ENCODE assay signal across 18 mouse cellular contexts in genomic region chr4:153543900-153544648, GRCm38 (mm10).
DNase-seq lines count a peak whose midpoint lies in the region; ATAC-seq and TF ChIP-seq lines count a peak whose summit lies in the region.
"Had no signal": no experiment of that assay in that cellular context is flagged by ENCODE, and none has a peak within 500 bp of the region (broad histone marks: within the 10 kb centered on the region; RNA-seq: fewer than 3 reads in every experiment).

No protein-coding gene starts in this region.

- no peaks in the 10 kb centered on the region for H3K9me3 ChIP-seq in hindbrain, embryonic 14.5 days (ENCODE audit: control insufficient read depth, low read length)
- H3K9me3 ChIP-seq in hindbrain, embryonic 13.5 days, result no peaks in the 10 kb centered on the region
- no peaks in the 10 kb centered on the region for H3K9me3 ChIP-seq in midbrain, embryonic 10.5 days (replicated peaks)
- H3K9me3 ChIP-seq in midbrain, postnatal 0 days (ENCODE audit: low read length), result no peaks in the 10 kb centered on the region
- no peaks in the 10 kb centered on the region for H3K9me3 ChIP-seq in midbrain, embryonic 14.5 days (ENCODE audit: control insufficient read depth, low read length)
- H3K9me3 ChIP-seq in stomach, embryonic 15.5 days, result no peaks in the 10 kb centered on the region
- no peaks in the 10 kb centered on the region for H3K9me3 ChIP-seq in liver, embryonic 11.5 days (ENCODE audit: control insufficient read depth, low read length)
- H3K9me3 ChIP-seq: hindbrain, embryonic 15.5 days had no signal

- no peak overlapping the region for H3K9ac ChIP-seq in hindbrain, embryonic 14.5 days
- H3K9ac ChIP-seq in hindbrain, embryonic 13.5 days, result no peak overlapping the region
- H3K9ac ChIP-seq in midbrain, postnatal 0 days (replicated peaks; ENCODE audit: low read length, poor library complexity, severe bottlenecking), result no peak overlapping the region
- H3K9ac ChIP-seq in midbrain, embryonic 14.5 days (replicated peaks; ENCODE audit: low read length), result no peak overlapping the region
- H3K9ac ChIP-seq in stomach, embryonic 15.5 days, result no peak overlapping the region
- H3K9ac ChIP-seq in liver, embryonic 11.5 days (ENCODE audit: low read depth, low read length), result no peak overlapping the region
- H3K9ac ChIP-seq: hindbrain, embryonic 15.5 days; lung, embryonic 14.5 days had no signal

- no peak for DNase-seq in hindbrain, embryonic 14.5 days (ENCODE audit: low spot score)
- no peak for DNase-seq in midbrain, embryonic 10.5 days (ENCODE audit: low spot score)
- no peak for DNase-seq in midbrain, postnatal 0 days (ENCODE audit: low spot score)
- peak; percentile 38 for DNase-seq in midbrain, embryonic 14.5 days
- no peak for DNase-seq in cerebellum, adult 8-10 months
- no peak for DNase-seq in liver, embryonic 11.5 days (ENCODE audit: low spot score)
- DNase-seq: adrenal gland, postnatal 10 days; B cell, adult 2 months; cerebellum, adult 11-12 months; gastrocnemius, postnatal 36 days; layer of hippocampus, adult 9-11 months; liver; lung, embryonic 14.5 days; lung, postnatal 4 days; thymus, postnatal 14 days had no signal

- H3K4me3 ChIP-seq in hindbrain, embryonic 14.5 days (replicated peaks; ENCODE audit: low read length), result no peak overlapping the region
- H3K4me3 ChIP-seq in hindbrain, embryonic 13.5 days, result no peak overlapping the region
- H3K4me3 ChIP-seq in midbrain, embryonic 10.5 days, result no peak overlapping the region
- no peak overlapping the region for H3K4me3 ChIP-seq in midbrain, postnatal 0 days (ENCODE audit: low read depth, low read length)
- no peak overlapping the region for H3K4me3 ChIP-seq in midbrain, embryonic 14.5 days (replicated peaks; ENCODE audit: low read depth, low read length)
- no peak overlapping the region for H3K4me3 ChIP-seq in stomach, embryonic 15.5 days (replicated peaks)
- no peak overlapping the region for H3K4me3 ChIP-seq in liver, embryonic 11.5 days (ENCODE audit: low read depth, low read length)
- H3K4me3 ChIP-seq: hindbrain, embryonic 15.5 days had no signal

- WGBS in hindbrain, embryonic 14.5 days, result 41% methylated on average over 24 of the region's 24 CpGs
- 46% methylated on average over 24 of the region's 24 CpGs for WGBS in hindbrain, embryonic 13.5 days
- WGBS in midbrain, embryonic 10.5 days, result 63% methylated on average over 24 of the region's 24 CpGs
- 37% methylated on average over 24 of the region's 24 CpGs for WGBS in midbrain, postnatal 0 days
- 37% methylated on average over 24 of the region's 24 CpGs for WGBS in midbrain, embryonic 14.5 days
- 38% methylated on average over 24 of the region's 24 CpGs for WGBS in stomach, embryonic 15.5 days
- 53% methylated on average over 24 of the region's 24 CpGs for whole genome bisulfite sequencing in liver, embryonic 11.5 days

- no peaks in the 10 kb centered on the region for H3K36me3 ChIP-seq in hindbrain, embryonic 14.5 days (replicated peaks; ENCODE audit: control insufficient read depth, insufficient read depth)
- H3K36me3 ChIP-seq in hindbrain, embryonic 13.5 days, result no peaks in the 10 kb centered on the region
- H3K36me3 ChIP-seq in midbrain, embryonic 10.5 days, result no peaks in the 10 kb centered on the region
- no peaks in the 10 kb centered on the region for H3K36me3 ChIP-seq in midbrain, postnatal 0 days (ENCODE audit: insufficient read depth, low read length)
- H3K36me3 ChIP-seq in midbrain, embryonic 14.5 days (ENCODE audit: control insufficient read depth, insufficient read depth, low read length), result no peaks in the 10 kb centered on the region
- H3K36me3 ChIP-seq in stomach, embryonic 15.5 days, result no peaks in the 10 kb centered on the region
- H3K36me3 ChIP-seq in liver, embryonic 11.5 days (ENCODE audit: control insufficient read depth, insufficient read depth, low read length), result no peaks in the 10 kb centered on the region
- H3K36me3 ChIP-seq: hindbrain, embryonic 15.5 days had no signal

- peaks cover 28% of the 10 kb centered on the region; the same call in 1 of the 2 replicates for H3K4me1 ChIP-seq in hindbrain, embryonic 14.5 days (replicated peaks; ENCODE audit: control insufficient read depth, insufficient read depth, low read length)
- peaks cover 44% of the 10 kb centered on the region for H3K4me1 ChIP-seq in hindbrain, embryonic 13.5 days (replicated peaks)
- H3K4me1 ChIP-seq in midbrain, embryonic 10.5 days, result peaks cover 60% of the 10 kb centered on the region
- H3K4me1 ChIP-seq in midbrain, postnatal 0 days (ENCODE audit: insufficient read depth, low read length), result 0 out of 2 replicates have a peak, but pooled peaks cover 5% of the 10 kb centered on the region
- peaks cover 16% of the 10 kb centered on the region for H3K4me1 ChIP-seq in midbrain, embryonic 14.5 days (ENCODE audit: control insufficient read depth, insufficient read depth, low read length)
- H3K4me1 ChIP-seq in stomach, embryonic 15.5 days, result no peaks in the 10 kb centered on the region
- no peaks in the 10 kb centered on the region for H3K4me1 ChIP-seq in liver, embryonic 11.5 days (replicated peaks; ENCODE audit: control insufficient read depth, insufficient read depth, low read length)

- no peak for TF ChIP-seq CTCF in midbrain, postnatal 0 days (IDR thresholded peaks at IDR 0.05)

- no peak overlapping the region for H3K27ac ChIP-seq in hindbrain, embryonic 14.5 days
- no peak overlapping the region; the same call in 1 of the 2 replicates for H3K27ac ChIP-seq in hindbrain, embryonic 13.5 days
- H3K27ac ChIP-seq in midbrain, embryonic 10.5 days (replicated peaks), result peak overlapping the region; percentile 10; the same call in 1 of the 2 replicates
- no peak overlapping the region for H3K27ac ChIP-seq in midbrain, postnatal 0 days (ENCODE audit: low read depth, low read length)
- H3K27ac ChIP-seq in midbrain, embryonic 14.5 days (replicated peaks; ENCODE audit: low read depth, low read length), result no peak overlapping the region; the same call in 1 of the 2 replicates
- no peak overlapping the region; the same call in 1 of the 2 replicates for H3K27ac ChIP-seq in stomach, embryonic 15.5 days
- no peak overlapping the region for H3K27ac ChIP-seq in liver, embryonic 11.5 days (ENCODE audit: low read depth, low read length)
- H3K27ac ChIP-seq: hindbrain, embryonic 15.5 days had no signal

- 0 out of 2 replicates have a peak overlapping the region, but pooled peaks have one; percentile 20 for H3K4me2 ChIP-seq in hindbrain, embryonic 14.5 days (replicated peaks)
- no peak overlapping the region for H3K4me2 ChIP-seq in hindbrain, embryonic 13.5 days
- H3K4me2 ChIP-seq in midbrain, postnatal 0 days (ENCODE audit: low read depth, low read length, poor library complexity, severe bottlenecking), result no peak overlapping the region
- no peak overlapping the region for H3K4me2 ChIP-seq in midbrain, embryonic 14.5 days (ENCODE audit: low read length)
- H3K4me2 ChIP-seq in stomach, embryonic 15.5 days, result peak overlapping the region; percentile 12; the same call in 1 of the 2 replicates
- no peak overlapping the region for H3K4me2 ChIP-seq in liver, embryonic 11.5 days
- H3K4me2 ChIP-seq: hindbrain, embryonic 15.5 days; lung, embryonic 14.5 days had no signal

- H3K27me3 ChIP-seq in hindbrain, embryonic 14.5 days (ENCODE audit: control insufficient read depth, insufficient read depth, low read length), result no peaks in the 10 kb centered on the region
- H3K27me3 ChIP-seq in hindbrain, embryonic 13.5 days, result peaks cover 9% of the 10 kb centered on the region; the same call in 1 of the 2 replicates
- peaks cover 29% of the 10 kb centered on the region for H3K27me3 ChIP-seq in midbrain, embryonic 10.5 days (ENCODE audit: low read depth, poor library complexity, severe bottlenecking)
- no peaks in the 10 kb centered on the region for H3K27me3 ChIP-seq in midbrain, postnatal 0 days (ENCODE audit: insufficient read depth, low read length)
- no peaks in the 10 kb centered on the region for H3K27me3 ChIP-seq in midbrain, embryonic 14.5 days (ENCODE audit: control insufficient read depth, insufficient read depth, low read length)
- no peaks in the 10 kb centered on the region for H3K27me3 ChIP-seq in stomach, embryonic 15.5 days (replicated peaks)
- no peaks in the 10 kb centered on the region for H3K27me3 ChIP-seq in liver, embryonic 11.5 days (replicated peaks; ENCODE audit: control insufficient read depth, insufficient read depth, low read length)
- H3K27me3 ChIP-seq: hindbrain, embryonic 15.5 days had no signal

- ATAC-seq in hindbrain, embryonic 14.5 days (ENCODE audit: low FRiP score), result no peak
- ATAC-seq in hindbrain, embryonic 13.5 days (ENCODE audit: low FRiP score), result no peak
- no peak for ATAC-seq in midbrain, postnatal 0 days (ENCODE audit: low FRiP score)
- no peak for ATAC-seq in midbrain, embryonic 14.5 days (ENCODE audit: low FRiP score, low TSS enrichment)
- ATAC-seq in stomach, embryonic 15.5 days (ENCODE audit: insufficient read depth, low FRiP score, low read depth), result peak; percentile 79
- no peak for ATAC-seq in liver, embryonic 11.5 days (replicated peaks; ENCODE audit: low FRiP score)

Comparison
In these comparisons a context has a peak if more than half of its experiments do, and no peak if none do; other contexts are left out.
1. H3K4me2 ChIP-seq: peak in hindbrain, embryonic 14.5 days (single experiment) and stomach, embryonic 15.5 days (single experiment); none in hindbrain, embryonic 13.5 days (single experiment), midbrain, postnatal 0 days (single experiment), midbrain, embryonic 14.5 days (single experiment) and liver, embryonic 11.5 days (single experiment).